Mouse (Mus musculus): ENCODE results near the gene Pus7l. TPM values are rescaled to one million over a fixed set of nuclear protein-coding genes. Genes with fewer than 3 reads are reported as not detected.

The Pus7l gene
- not detected in 2 replicates for polyA plus RNA-seq (2012; ENCODE audit: insufficient read depth, insufficient read length, low replicate concordance, missing spikeins)

- TF ChIP-seq POLR2A (IDR thresholded peaks at IDR 0.05; ENCODE audit: insufficient read depth, low read depth, low read length), result no peak
- no peak for TF ChIP-seq CTCF (IDR thresholded peaks at IDR 0.05; ENCODE audit: insufficient read depth, low read depth, low read length)
- H3K4me1 ChIP-seq (ENCODE audit: control insufficient read depth, insufficient read depth, low read length), result no peaks in the 10 kb centered on the region
- H3K4me3 ChIP-seq (ENCODE audit: insufficient read depth, low read depth, low read length), result peak within 1 kb of the TSS; percentile 97
- peak within 1 kb of the TSS; percentile 70; the same call in 1 of the 2 replicates for H3K27ac ChIP-seq (ENCODE audit: insufficient read depth, low read depth, low read length)
- under 1% methylated on average over 45 of the region's 45 CpGs for WGBS
Measured at GRCm38 (mm10) chr15:94543409-94544051, at the start of gene Pus7l, which contains the start of gene Irak4. Gene Pus7l, minus strand, starts transcription at chr15:94543547. Gene Irak4, plus strand, starts transcription at chr15:94543643.

- Histone ChIP-seq H3K4me3 (ENCODE audit: insufficient read depth, low read depth, low read length) (no peak overlapping the region), H3K4me1 (ENCODE audit: control insufficient read depth, insufficient read depth, low read length) (peaks cover 4% of the 10 kb centered on the region; the same call in 1 of the 2 replicates), H3K27ac (ENCODE audit: insufficient read depth, low read depth, low read length) (no peak overlapping the region)
- TF ChIP-seq POLR2A (IDR thresholded peaks at IDR 0.05; ENCODE audit: insufficient read depth, low read depth, low read length) (no peak), CTCF (IDR thresholded peaks at IDR 0.05; ENCODE audit: insufficient read depth, low read depth, low read length) (no peak)
- WGBS, result 86% methylated on average over 4 of the region's 4 CpGs
Measured at GRCm38 (mm10) chr15:94591356-94591755, 48.0 kb upstream of the Pus7l start.

GRCm38 (mm10) chr15:94590083-94590482 is 46.7 kb upstream of the Pus7l start:
- 0 out of 2 replicates have a peak overlapping the region, but pooled peaks have one; percentile 53 for H3K27ac ChIP-seq (ENCODE audit: insufficient read depth, low read depth, low read length)
- H3K4me1 ChIP-seq (ENCODE audit: control insufficient read depth, insufficient read depth, low read length), result peaks cover 4% of the 10 kb centered on the region; the same call in 1 of the 2 replicates
- WGBS, result 8% methylated on average over 8 of the region's 8 CpGs
- TF ChIP-seq CTCF (IDR thresholded peaks at IDR 0.05; ENCODE audit: insufficient read depth, low read depth, low read length), result no peak
- TF ChIP-seq POLR2A (IDR thresholded peaks at IDR 0.05; ENCODE audit: insufficient read depth, low read depth, low read length), result no peak
- H3K4me3 ChIP-seq (ENCODE audit: insufficient read depth, low read depth, low read length), result peak overlapping the region; percentile 40

GRCm38 (mm10) chr15:94589219-94590075 is 46.1 kb upstream of the Pus7l start, which contains the start of gene Twf1:
Gene Twf1, minus strand, starts transcription at chr15:94589889.
- WGBS, result under 1% methylated on average over 70 of the region's 70 CpGs
- H3K27ac ChIP-seq (ENCODE audit: insufficient read depth, low read depth, low read length), result peak within 1 kb of the TSS; percentile 53; the same call in 1 of the 2 replicates
- peak within 1 kb of the TSS; percentile 85 for H3K4me3 ChIP-seq (ENCODE audit: insufficient read depth, low read depth, low read length)
- TF ChIP-seq CTCF (IDR thresholded peaks at IDR 0.05; ENCODE audit: insufficient read depth, low read depth, low read length), result no peak
- TF ChIP-seq POLR2A (IDR thresholded peaks at IDR 0.05; ENCODE audit: insufficient read depth, low read depth, low read length), result peak; percentile 69; the same call in 1 of the 2 replicates
- peaks cover 4% of the 10 kb centered on the region; the same call in 1 of the 2 replicates for H3K4me1 ChIP-seq (ENCODE audit: control insufficient read depth, insufficient read depth, low read length)

DNA sequence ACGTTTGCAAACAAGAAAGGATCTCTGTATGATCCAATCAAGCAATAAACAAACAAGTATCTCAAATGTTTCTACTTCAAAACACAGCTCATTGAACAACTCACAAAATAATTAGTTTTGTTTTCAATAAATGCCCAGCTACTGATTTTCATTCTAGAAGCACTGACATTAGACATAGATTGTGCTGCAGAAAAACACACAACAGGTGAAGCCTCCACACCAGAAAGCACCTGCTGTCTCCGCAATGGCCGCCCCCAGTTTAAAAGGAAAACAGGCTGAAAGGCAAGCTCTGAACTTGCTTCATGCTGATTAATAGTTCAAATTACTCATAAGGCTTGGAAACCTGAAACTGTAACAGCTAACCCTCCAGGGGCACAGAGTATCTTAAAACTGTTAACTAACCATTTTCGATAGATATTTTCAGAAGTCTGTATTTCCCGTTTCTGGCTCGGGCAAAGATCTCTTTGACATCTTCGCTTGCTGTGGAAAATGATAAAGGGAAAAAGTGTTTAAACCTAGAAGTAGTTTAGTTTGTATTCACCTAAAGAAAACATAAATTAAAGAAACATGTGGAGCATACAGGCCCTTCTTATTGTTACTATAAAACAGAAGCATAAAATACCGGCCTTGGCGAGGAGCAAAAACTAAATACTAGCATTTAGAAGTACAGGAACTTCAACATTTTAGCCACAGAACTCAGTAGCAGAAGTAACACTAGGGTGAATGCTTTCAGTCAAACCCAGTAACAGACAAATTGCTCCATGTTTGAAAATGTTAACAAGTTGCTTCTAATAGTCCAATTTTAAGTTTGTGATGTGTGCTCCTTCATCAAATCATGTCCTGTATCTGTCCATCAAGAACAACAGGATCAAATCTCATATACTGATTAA is 44.7 kb upstream of the Pus7l start:
- Histone ChIP-seq H3K27ac (ENCODE audit: insufficient read depth, low read depth, low read length) (no peak overlapping the region), H3K4me3 (ENCODE audit: insufficient read depth, low read depth, low read length) (no peak overlapping the region), H3K4me1 (ENCODE audit: control insufficient read depth, insufficient read depth, low read length) (peaks cover 4% of the 10 kb centered on the region; the same call in 1 of the 2 replicates)
- 74% methylated on average over 9 of the region's 9 CpGs for WGBS
- no peak for TF ChIP-seq CTCF (IDR thresholded peaks at IDR 0.05; ENCODE audit: insufficient read depth, low read depth, low read length)
- TF ChIP-seq POLR2A (IDR thresholded peaks at IDR 0.05; ENCODE audit: insufficient read depth, low read depth, low read length), result no peak

GRCm38 (mm10) chr15:94584738-94585137 is 41.4 kb upstream of the Pus7l start:
- Histone ChIP-seq H3K4me3 (ENCODE audit: insufficient read depth, low read depth, low read length) (no peak overlapping the region), H3K4me1 (ENCODE audit: control insufficient read depth, insufficient read depth, low read length) (peaks cover 4% of the 10 kb centered on the region; the same call in 1 of the 2 replicates), H3K27ac (ENCODE audit: insufficient read depth, low read depth, low read length) (no peak overlapping the region)
- WGBS, result 85% methylated on average over 4 of the region's 4 CpGs
- TF ChIP-seq CTCF (IDR thresholded peaks at IDR 0.05; ENCODE audit: insufficient read depth, low read depth, low read length), result no peak
- no peak for TF ChIP-seq POLR2A (IDR thresholded peaks at IDR 0.05; ENCODE audit: insufficient read depth, low read depth, low read length)

DNA sequence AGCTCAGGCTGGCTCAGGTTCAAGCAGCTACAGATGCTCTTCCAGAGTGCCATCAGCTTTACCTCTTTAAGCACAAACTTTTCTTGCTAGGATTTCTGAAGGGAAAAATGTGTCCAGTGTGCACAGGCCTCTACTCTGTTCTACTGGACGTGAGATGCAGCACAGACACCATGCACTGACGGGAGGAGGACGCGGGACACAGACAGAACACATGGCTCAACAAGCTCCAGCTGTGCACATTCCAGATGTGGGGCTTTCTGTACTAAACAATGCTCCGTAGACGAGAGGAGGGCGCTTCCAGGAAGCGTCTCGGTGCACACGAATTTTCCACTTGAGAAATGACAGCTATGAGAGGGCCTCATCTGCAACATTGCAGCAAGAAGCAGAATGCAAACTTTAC is 39.8 kb upstream of the Pus7l start:
- H3K4me3 ChIP-seq (ENCODE audit: insufficient read depth, low read depth, low read length), result no peak overlapping the region
- TF ChIP-seq POLR2A (IDR thresholded peaks at IDR 0.05; ENCODE audit: insufficient read depth, low read depth, low read length) (no peak), CTCF (IDR thresholded peaks at IDR 0.05; ENCODE audit: insufficient read depth, low read depth, low read length) (no peak)
- H3K27ac ChIP-seq (ENCODE audit: insufficient read depth, low read depth, low read length), result no peak overlapping the region
- 85% methylated on average over 10 of the region's 10 CpGs for WGBS
- H3K4me1 ChIP-seq (ENCODE audit: control insufficient read depth, insufficient read depth, low read length), result peaks cover 4% of the 10 kb centered on the region; the same call in 1 of the 2 replicates

DNA sequence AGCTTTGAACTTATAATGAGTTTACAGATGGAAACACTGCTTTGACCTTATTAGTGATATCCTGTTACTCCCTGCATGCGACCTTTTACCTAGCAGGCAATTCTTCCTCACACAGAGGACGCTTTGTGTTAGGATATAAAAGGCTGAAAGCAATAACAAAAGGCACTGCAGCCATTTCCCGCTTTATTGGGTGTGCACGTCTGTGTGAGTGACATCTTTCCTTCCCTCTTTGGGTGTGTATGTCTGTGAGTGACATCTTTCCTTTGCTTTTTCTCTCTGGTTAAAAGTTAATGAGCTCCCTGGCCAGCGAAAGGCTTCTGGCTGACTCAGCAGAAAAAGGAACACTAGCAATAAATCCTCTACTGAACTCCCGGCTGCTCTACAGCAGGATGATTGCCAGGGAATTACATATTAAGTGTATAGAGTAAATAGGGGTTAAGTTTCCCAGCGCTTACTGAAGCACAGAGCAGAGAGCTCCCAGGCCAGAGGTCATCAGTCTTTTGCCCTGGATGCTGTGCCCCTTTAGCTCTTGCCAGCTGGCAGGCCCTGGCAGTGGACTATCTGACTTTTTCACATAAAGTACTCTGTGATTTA is 38.8 kb upstream of the Pus7l start:
- peaks cover 2% of the 10 kb centered on the region; the same call in 1 of the 2 replicates for H3K4me1 ChIP-seq (ENCODE audit: control insufficient read depth, insufficient read depth, low read length)
- TF ChIP-seq POLR2A (IDR thresholded peaks at IDR 0.05; ENCODE audit: insufficient read depth, low read depth, low read length), result no peak
- no peak for TF ChIP-seq CTCF (IDR thresholded peaks at IDR 0.05; ENCODE audit: insufficient read depth, low read depth, low read length)
- 41% methylated on average over 7 of the region's 7 CpGs for WGBS
- H3K4me3 ChIP-seq (ENCODE audit: insufficient read depth, low read depth, low read length), result no peak overlapping the region
- no peak overlapping the region for H3K27ac ChIP-seq (ENCODE audit: insufficient read depth, low read depth, low read length)
